Mouse (Mus musculus): Measurements from ENCODE around the gene Foxr1.

Foxr1 gene

GRCm38 (mm10) chr9:44440961-44441360 is at the start of gene Foxr1:
TSS of gene Foxr1 (minus strand) at chr9:44441136.
- no peak for DNase-seq

- peak; percentile 91 to 94 for DNase-seq
These were observed 49.4 kb upstream of the Foxr1 start for GRCm38 (mm10) chr9:44490086-44490967.

GRCm38 (mm10) chr9:44489651-44490085 is 48.7 kb upstream of the Foxr1 start:
- DNase-seq = peak in 1 of 2 experiments; percentile 62

- peak; percentile 87 to 95 for DNase-seq
These were observed 48.0 kb upstream of the Foxr1 start for GRCm38 (mm10) chr9:44488855-44489381.

- DNase-seq = peak in 1 of 2 experiments; percentile 48
These were observed 47.5 kb upstream of the Foxr1 start for GRCm38 (mm10) chr9:44488416-44488815.

GRCm38 (mm10) chr9:44487441-44487840 is 46.5 kb upstream of the Foxr1 start:
- DNase-seq = peak; percentile 87 to 95

GRCm38 (mm10) chr9:44486741-44487421 is 45.9 kb upstream of the Foxr1 start:
- peak; percentile 82 to 84 for DNase-seq

- DNase-seq = peak; percentile 85 to 86
These were observed 45.4 kb upstream of the Foxr1 start for GRCm38 (mm10) chr9:44486335-44486734.

GRCm38 (mm10) chr9:44485516-44486161 is 44.7 kb upstream of the Foxr1 start:
- peak in 1 of 2 experiments; percentile 73 for DNase-seq

GRCm38 (mm10) chr9:44485105-44485515 is 44.2 kb upstream of the Foxr1 start:
- peak in 1 of 2 experiments; percentile 47 for DNase-seq

GRCm38 (mm10) chr9:44484311-44485104 is 43.6 kb upstream of the Foxr1 start:
- peak in 1 of 2 experiments; percentile 40 for DNase-seq

- peak; percentile 81 for DNase-seq
These were observed 42.6 kb upstream of the Foxr1 start for GRCm38 (mm10) chr9:44483510-44484044.

- peak in 1 of 2 experiments; percentile 49 for DNase-seq
These were observed 42.1 kb upstream of the Foxr1 start for GRCm38 (mm10) chr9:44483041-44483509.

GRCm38 (mm10) chr9:44482552-44482951 is 41.6 kb upstream of the Foxr1 start, which contains the start of gene Bcl9l:
TSS of gene Bcl9l (plus strand) at chr9:44482825.
- peak; percentile 96 for DNase-seq

GRCm38 (mm10) chr9:44482112-44482511 is 41.2 kb upstream of the Foxr1 start:
- no peak for DNase-seq

- DNase-seq = peak; percentile 90 to 93
These were observed 38.9 kb upstream of the Foxr1 start for GRCm38 (mm10) chr9:44479628-44480428.

GRCm38 (mm10) chr9:44478959-44479605 is 38.1 kb upstream of the Foxr1 start:
- DNase-seq = peak; percentile 85 to 89

GRCm38 (mm10) chr9:44478229-44478921 is 37.4 kb upstream of the Foxr1 start:
- DNase-seq = peak; percentile 75 to 81
